8 mouse cellular contexts compared by ENCODE assay signal in the genomic region with DNA sequence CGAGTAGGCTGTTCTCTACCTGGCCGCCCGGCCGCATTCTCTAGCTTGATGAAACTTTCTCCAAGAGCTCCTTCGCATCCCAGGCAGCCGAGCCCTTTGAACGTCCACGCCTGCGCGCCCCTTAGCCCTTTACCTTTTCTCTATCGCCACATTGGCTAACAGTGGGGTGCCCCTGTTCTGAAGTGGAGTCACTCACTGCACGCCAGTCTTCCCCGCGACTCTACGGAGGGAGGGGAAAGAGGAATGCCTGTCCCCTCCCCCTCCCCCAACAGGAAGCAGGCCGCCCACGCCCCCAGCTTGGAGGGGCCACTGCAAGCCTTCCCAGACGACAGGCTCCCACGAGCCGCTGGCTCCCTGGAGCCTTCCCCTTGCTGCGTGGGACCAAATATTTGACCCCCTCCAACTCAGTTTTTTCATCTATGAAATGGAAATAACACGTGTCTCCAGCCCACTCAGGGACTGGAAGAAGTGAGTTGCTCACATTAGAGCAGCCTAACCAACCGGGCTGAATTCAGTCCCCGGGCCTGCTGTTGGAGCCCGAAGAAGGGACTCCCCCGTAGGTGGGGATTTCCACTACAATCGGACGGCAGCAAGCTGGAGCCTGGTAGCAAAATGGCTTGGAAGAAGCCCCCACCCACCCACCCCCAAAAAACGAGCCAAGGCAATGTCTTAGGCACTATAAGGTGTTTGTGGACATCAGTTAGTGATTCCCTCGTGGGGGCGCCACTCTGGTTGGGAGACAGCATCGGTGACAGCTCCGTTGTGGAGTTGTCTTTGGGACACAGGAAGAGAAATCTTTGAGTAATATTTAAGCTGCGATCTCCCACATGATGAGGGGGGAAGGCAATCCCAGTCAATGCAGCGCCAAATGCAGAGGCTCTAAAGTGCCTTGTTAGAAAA. TPM values are rescaled to one million over a fixed set of nuclear protein-coding genes. Genes with fewer than 3 reads are reported as not detected.
DNase-seq lines count a peak whose midpoint lies in the region; ATAC-seq and TF ChIP-seq lines count a peak whose summit lies in the region.

A gene (minus strand): TSS at position 206 of the 900 bp plus-strand sequence.

- no peak for TF ChIP-seq POLR2A in cortical plate, adult 2 months (IDR thresholded peaks at IDR 0.05; ENCODE audit: extremely low read depth, insufficient read depth, low read length)
- peak; percentile 38; the same call in 1 of the 2 replicates for TF ChIP-seq POLR2A in lung, adult 2 months (IDR thresholded peaks at IDR 0.05; ENCODE audit: borderline replicate concordance, extremely low read depth, low read depth, low read length)
- TF ChIP-seq POLR2A in olfactory bulb, adult 2 months (IDR thresholded peaks at IDR 0.05; ENCODE audit: insufficient read depth, low read depth, low read length): no peak

- no peaks in the 10 kb centered on the region for H3K9me3 ChIP-seq in neural tube, embryonic 11.5 days (ENCODE audit: control insufficient read depth, low read length)
- no peaks in the 10 kb centered on the region for H3K9me3 ChIP-seq in heart, embryonic 10.5 days

- peak within 1 kb of the TSS; percentile 97 for H3K4me2 ChIP-seq in neural tube, embryonic 11.5 days (ENCODE audit: low read depth)

- TF ChIP-seq CTCF in cortical plate, adult 2 months (IDR thresholded peaks at IDR 0.05; ENCODE audit: extremely low read depth, insufficient read depth, low read length): no peak
- TF ChIP-seq CTCF in lung, adult 2 months (IDR thresholded peaks at IDR 0.05; ENCODE audit: insufficient read depth, low read length): no peak
- no peak for TF ChIP-seq CTCF in olfactory bulb, adult 2 months (IDR thresholded peaks at IDR 0.05; ENCODE audit: insufficient read depth, low read depth, low read length)

- WGBS in neural tube, embryonic 11.5 days: 1% methylated on average over 35 of the region's 35 CpGs
- WGBS in heart, embryonic 10.5 days: under 1% methylated on average over 35 of the region's 35 CpGs
- WGBS in lung, adult 2 months: 1% methylated on average over 35 of the region's 35 CpGs
- WGBS in olfactory bulb, adult 2 months: 5% methylated on average over 35 of the region's 35 CpGs

- H3K4me3 ChIP-seq in neural tube, embryonic 11.5 days (ENCODE audit: low read depth, low read length): peak within 1 kb of the TSS; percentile 70
- H3K4me3 ChIP-seq in cortical plate, adult 2 months (ENCODE audit: insufficient read depth, low read length): peak within 1 kb of the TSS; percentile 74
- H3K4me3 ChIP-seq in heart, embryonic 10.5 days: peak within 1 kb of the TSS; percentile 91
- peak within 1 kb of the TSS; percentile 67 for H3K4me3 ChIP-seq in lung, adult 2 months (replicated peaks; ENCODE audit: extremely low read depth, low read depth, low read length)
- peak within 1 kb of the TSS; percentile 89 for H3K4me3 ChIP-seq in olfactory bulb, adult 2 months (ENCODE audit: insufficient read depth, low read depth, low read length)

- peak within 1 kb of the TSS; percentile 27; the same call in 1 of the 2 replicates for H3K27ac ChIP-seq in neural tube, embryonic 11.5 days (ENCODE audit: low read depth, low read length)
- H3K27ac ChIP-seq in cortical plate, adult 2 months (ENCODE audit: insufficient read depth, low read length): peak within 1 kb of the TSS; percentile 96
- H3K27ac ChIP-seq in heart, embryonic 10.5 days: peak within 1 kb of the TSS; percentile 94
- H3K27ac ChIP-seq in olfactory bulb, adult 2 months (ENCODE audit: insufficient read depth, low read depth, low read length): peak within 1 kb of the TSS; percentile 38; the same call in 1 of the 2 replicates

- ATAC-seq in neural tube, embryonic 11.5 days (ENCODE audit: insufficient read depth, low FRiP score, low TSS enrichment): no peak

- H3K27me3 ChIP-seq in neural tube, embryonic 11.5 days (ENCODE audit: control insufficient read depth, insufficient read depth, low read length): peaks cover 34% of the 10 kb centered on the region
- peaks cover 18% of the 10 kb centered on the region for H3K27me3 ChIP-seq in heart, embryonic 10.5 days (ENCODE audit: insufficient read depth, poor library complexity, severe bottlenecking)

- DNase-seq in neural tube, embryonic 11.5 days (ENCODE audit: low spot score): no peak
- DNase-seq in neural tube, embryonic 10.5 days (ENCODE audit: extremely low spot score, low spot score): no peak
- no peak for DNase-seq in heart, embryonic 10.5 days (ENCODE audit: low spot score)
- peak; percentile 80 for DNase-seq in kidney, postnatal 10 days
- no peak for DNase-seq in lung, adult 2 months
- no peak for DNase-seq in urinary bladder, postnatal 4 days (ENCODE audit: low spot score in 2 of 2)

- peak within 1 kb of the TSS; percentile 75 for H3K9ac ChIP-seq in neural tube, embryonic 11.5 days (ENCODE audit: low read length)

- peaks cover 27% of the 10 kb centered on the region for H3K4me1 ChIP-seq in neural tube, embryonic 11.5 days (ENCODE audit: control insufficient read depth, insufficient read depth, low read length)
- H3K4me1 ChIP-seq in cortical plate, adult 2 months (ENCODE audit: control insufficient read depth, insufficient read depth, low read length): peaks cover 10% of the 10 kb centered on the region
- H3K4me1 ChIP-seq in heart, embryonic 10.5 days: peaks cover 69% of the 10 kb centered on the region
- peaks cover 29% of the 10 kb centered on the region for H3K4me1 ChIP-seq in lung, adult 2 months (ENCODE audit: control insufficient read depth, insufficient read depth, low read length)
- peaks cover 54% of the 10 kb centered on the region for H3K4me1 ChIP-seq in olfactory bulb, adult 2 months (ENCODE audit: control insufficient read depth, insufficient read depth, low read length)

- no peaks in the 10 kb centered on the region for H3K36me3 ChIP-seq in neural tube, embryonic 11.5 days (ENCODE audit: control insufficient read depth, insufficient read depth, low read length)
- 0 out of 2 replicates have a peak, but pooled peaks cover 6% of the 10 kb centered on the region for H3K36me3 ChIP-seq in heart, embryonic 10.5 days

RNA-seq across cellular contexts. Expression of the gene that starts here (rescaled TPM):
- 10.2 and 10.5 TPM in 2 replicates for polyA plus RNA-seq in neural tube, embryonic 11.5 days (2014; fragmentation: Nextera tagmentation; extraction: Ambion mirVana)
- polyA plus RNA-seq in cortical plate, adult 2 months (2012; rRNA removed): 19.4 and 19.6 TPM in 2 replicates
- 15.3 and 18.2 TPM in 2 replicates for polyA plus RNA-seq in heart, embryonic 10.5 days (2016; fragmentation: Nextera tagmentation; extraction: Ambion mirVana)
- polyA plus RNA-seq in lung, adult 2 months (2012; rRNA removed): 58.8 and 106 TPM in 2 replicates
- not detected in 2 replicates for polyA plus RNA-seq in olfactory bulb, adult 2 months (2012; ENCODE audit: insufficient read depth, insufficient read length, low replicate concordance, missing spikeins)

Comparison
In these comparisons a context has a peak if more than half of its experiments do, and no peak if none do; other contexts are left out.
1. H3K27ac ChIP-seq: peak in every context shown above with its lines; median percentile 96 in cortical plate, adult 2 months; 94 in heart, embryonic 10.5 days; 38 in olfactory bulb, adult 2 months; 27 in neural tube, embryonic 11.5 days.